Mouse (Mus musculus) liver, postnatal 0 days (tissue): ENCODE results near the gene Timeless.

Experiments used
- CTCF ChIP-seq: sonication (generic); IDR thresholded peaks from 2 replicates; pipeline ENCODE4 v1.5.1; 2016; ENCODE audit warnings: antibody characterized with exemption, low read depth
- EP300 ChIP-seq: IDR thresholded peaks from 2 replicates; pipeline ENCODE4 v1.6.1; 2016; ENCODE audit warnings: antibody characterized with exemption, low read depth, mild to moderate bottlenecking

GRCm38 (mm10) chr10:128231146-128231545 is 719 bp upstream of the Timeless start:
- TF ChIP-seq CTCF = no peak
- no peak for TF ChIP-seq EP300
